8 mouse cellular contexts compared by ENCODE assay signal in genomic region chr12:59039162-59039970, GRCm38 (mm10). TPM values are rescaled to one million over a fixed set of nuclear protein-coding genes. Genes with fewer than 3 reads are reported as not detected.
DNase-seq lines count a peak whose midpoint lies in the region; ATAC-seq lines count a peak whose summit lies in the region.

No protein-coding gene starts in this region.

- H3K27ac ChIP-seq in liver, embryonic 11.5 days (ENCODE audit: low read depth, low read length), result peak overlapping the region; percentile 87; the same call in 1 of the 2 replicates
- H3K27ac ChIP-seq in hindbrain, embryonic 12.5 days, result peak overlapping the region; percentile 37
- H3K27ac ChIP-seq in midbrain, embryonic 16.5 days (ENCODE audit: low read length), result no peak overlapping the region

- no peaks in the 10 kb centered on the region for H3K9me3 ChIP-seq in liver, embryonic 11.5 days (ENCODE audit: control insufficient read depth, low read length)
- no peaks in the 10 kb centered on the region for H3K9me3 ChIP-seq in hindbrain, embryonic 12.5 days (replicated peaks)
- H3K9me3 ChIP-seq in midbrain, embryonic 16.5 days (replicated peaks; ENCODE audit: control insufficient read depth, low read length, poor library complexity, severe bottlenecking), result no peaks in the 10 kb centered on the region

- H3K36me3 ChIP-seq in liver, embryonic 11.5 days (ENCODE audit: control insufficient read depth, insufficient read depth, low read length), result peaks cover 2% of the 10 kb centered on the region; the same call in 1 of the 2 replicates
- peaks cover 22% of the 10 kb centered on the region for H3K36me3 ChIP-seq in hindbrain, embryonic 12.5 days
- H3K36me3 ChIP-seq in midbrain, embryonic 16.5 days (ENCODE audit: control insufficient read depth, insufficient read depth, low read length), result peaks cover 10% of the 10 kb centered on the region

- no peak for ATAC-seq in liver, embryonic 11.5 days (replicated peaks; ENCODE audit: low FRiP score)
- no peak; the same call in 1 of the 2 replicates for ATAC-seq in hindbrain, embryonic 12.5 days (ENCODE audit: low FRiP score)
- ATAC-seq in midbrain, embryonic 16.5 days, result 0 out of 2 replicates have a peak, but pooled peaks have one; percentile 8
- no peak for ATAC-seq in monocyte, adult 5-6 weeks (replicated peaks; ENCODE audit: insufficient number of reproducible peaks, low FRiP score, low TSS enrichment, poor library complexity, severe bottlenecking)

- H3K4me3 ChIP-seq in liver, embryonic 11.5 days (ENCODE audit: low read depth, low read length), result no peak overlapping the region
- no peak overlapping the region for H3K4me3 ChIP-seq in hindbrain, embryonic 12.5 days
- no peak overlapping the region for H3K4me3 ChIP-seq in midbrain, embryonic 16.5 days (ENCODE audit: low read depth, low read length)

- WGBS in liver, embryonic 11.5 days, result 62% methylated on average over 10 of the region's 10 CpGs
- 68% methylated on average over 10 of the region's 10 CpGs for WGBS in hindbrain, embryonic 12.5 days
- WGBS in midbrain, embryonic 16.5 days, result 72% methylated on average over 10 of the region's 10 CpGs

- H3K9ac ChIP-seq in liver, embryonic 11.5 days (ENCODE audit: low read depth, low read length), result no peak overlapping the region
- H3K9ac ChIP-seq in hindbrain, embryonic 12.5 days, result no peak overlapping the region
- no peak overlapping the region for H3K9ac ChIP-seq in midbrain, embryonic 16.5 days (ENCODE audit: low read depth, low read length)

- no peak for DNase-seq in liver, embryonic 11.5 days (ENCODE audit: low spot score)
- DNase-seq in liver (no peak), WW6 (ENCODE audit: low read depth, low spot score) (peak; percentile 39)
- DNase-seq in right cerebral cortex, postnatal 25 days, result no peak
- DNase-seq in embryo, embryonic 9.5 days (ENCODE audit: extremely low spot score), result no peak

- no peaks in the 10 kb centered on the region for H3K27me3 ChIP-seq in liver, embryonic 11.5 days (replicated peaks; ENCODE audit: control insufficient read depth, insufficient read depth, low read length)
- H3K27me3 ChIP-seq in hindbrain, embryonic 12.5 days, result no peaks in the 10 kb centered on the region
- H3K27me3 ChIP-seq in midbrain, embryonic 16.5 days (ENCODE audit: control insufficient read depth, insufficient read depth, low read depth, low read length), result no peaks in the 10 kb centered on the region

- peak overlapping the region; percentile 47 for H3K4me2 ChIP-seq in liver, embryonic 11.5 days
- peak overlapping the region; percentile 17 for H3K4me2 ChIP-seq in hindbrain, embryonic 12.5 days (replicated peaks)
- H3K4me2 ChIP-seq in midbrain, embryonic 16.5 days (ENCODE audit: low read length), result no peak overlapping the region

- H3K4me1 ChIP-seq in liver, embryonic 11.5 days (replicated peaks; ENCODE audit: control insufficient read depth, insufficient read depth, low read length), result no peaks in the 10 kb centered on the region
- no peaks in the 10 kb centered on the region for H3K4me1 ChIP-seq in hindbrain, embryonic 12.5 days
- no peaks in the 10 kb centered on the region for H3K4me1 ChIP-seq in midbrain, embryonic 16.5 days (ENCODE audit: control insufficient read depth, insufficient read depth, low read length)

RNA-seq across cellular contexts. Expression of gene Trappc6b, which starts 21.9 kb away (rescaled TPM):
- polyA plus RNA-seq in liver, embryonic 11.5 days (2014; fragmentation: Nextera tagmentation; extraction: Ambion mirVana), result 58.9 and 60.8 TPM in 2 replicates
- polyA plus RNA-seq in hindbrain, embryonic 12.5 days (2016; fragmentation: Nextera tagmentation; extraction: Ambion mirVana), result 111 and 119 TPM in 2 replicates
- polyA plus RNA-seq in midbrain, embryonic 16.5 days (2015; fragmentation: Nextera tagmentation; extraction: Ambion mirVana), result 182 and 184 TPM in 2 replicates
- 110 to 131 TPM (median 119 TPM) in 3 replicates for total RNA-seq in monocyte, adult 5-6 weeks (2017)

RNA-seq across cellular contexts. Expression of gene Gemin2, which starts 26.2 kb away (rescaled TPM):
- polyA plus RNA-seq in liver, embryonic 11.5 days (2014; fragmentation: Nextera tagmentation; extraction: Ambion mirVana), result 33.9 and 36.5 TPM in 2 replicates
- polyA plus RNA-seq in hindbrain, embryonic 12.5 days (2016; fragmentation: Nextera tagmentation; extraction: Ambion mirVana), result 21.9 and 22.0 TPM in 2 replicates
- 15.0 and 16.6 TPM in 2 replicates for polyA plus RNA-seq in midbrain, embryonic 16.5 days (2015; fragmentation: Nextera tagmentation; extraction: Ambion mirVana)
- total RNA-seq in monocyte, adult 5-6 weeks (2017), result 5.1 to 8.0 TPM (median 7.8 TPM) in 3 replicates

RNA-seq across cellular contexts. Expression of gene Pnn, which starts 27.3 kb away (rescaled TPM):
- 90.7 and 92.2 TPM in 2 replicates for polyA plus RNA-seq in liver, embryonic 11.5 days (2014; fragmentation: Nextera tagmentation; extraction: Ambion mirVana)
- 106 and 118 TPM in 2 replicates for polyA plus RNA-seq in hindbrain, embryonic 12.5 days (2016; fragmentation: Nextera tagmentation; extraction: Ambion mirVana)
- polyA plus RNA-seq in midbrain, embryonic 16.5 days (2015; fragmentation: Nextera tagmentation; extraction: Ambion mirVana), result 85.6 and 90.5 TPM in 2 replicates
- total RNA-seq in monocyte, adult 5-6 weeks (2017), result 109 to 145 TPM (median 133 TPM) in 3 replicates

RNA-seq across cellular contexts. Expression of gene Sec23a, which starts 27.5 kb away (rescaled TPM):
- polyA plus RNA-seq in liver, embryonic 11.5 days (2014; fragmentation: Nextera tagmentation; extraction: Ambion mirVana), result 42.5 and 51.6 TPM in 2 replicates
- 108 and 121 TPM in 2 replicates for polyA plus RNA-seq in hindbrain, embryonic 12.5 days (2016; fragmentation: Nextera tagmentation; extraction: Ambion mirVana)
- 119 and 120 TPM in 2 replicates for polyA plus RNA-seq in midbrain, embryonic 16.5 days (2015; fragmentation: Nextera tagmentation; extraction: Ambion mirVana)
- total RNA-seq in monocyte, adult 5-6 weeks (2017), result 20.5 to 28.1 TPM (median 24.5 TPM) in 3 replicates

RNA-seq across cellular contexts. Expression of gene Mia2, which starts 56.2 kb away (rescaled TPM):
- polyA plus RNA-seq in liver, embryonic 11.5 days (2014; fragmentation: Nextera tagmentation; extraction: Ambion mirVana), result 79.7 and 85.8 TPM in 2 replicates
- polyA plus RNA-seq in hindbrain, embryonic 12.5 days (2016; fragmentation: Nextera tagmentation; extraction: Ambion mirVana), result 52.0 and 62.5 TPM in 2 replicates
- polyA plus RNA-seq in midbrain, embryonic 16.5 days (2015; fragmentation: Nextera tagmentation; extraction: Ambion mirVana), result 28.5 and 35.2 TPM in 2 replicates
- total RNA-seq in monocyte, adult 5-6 weeks (2017), result 299 to 323 TPM (median 303 TPM) in 3 replicates
